Mouse (Mus musculus) lung, adult 2 months (tissue): ENCODE data around the gene Rnf182.

Source experiments
- CTCF ChIP-seq: fragments of 200-500 bp; IDR thresholded peaks from 2 replicates; pipeline ENCODE4 v1.5.1; 2011; ENCODE audit warnings: mild to moderate bottlenecking, low read length, control low read depth; ENCODE audit not compliant: insufficient read depth
- POLR2A ChIP-seq: fragments of 200-500 bp; IDR thresholded peaks from 2 replicates; pipeline ENCODE4 v1.6.1; 2011; ENCODE audit warnings: low read depth, mild to moderate bottlenecking, control low read depth, low read length, borderline replicate concordance; ENCODE audit errors: extremely low read depth

- TF ChIP-seq POLR2A: no peak
- TF ChIP-seq CTCF: no peak
Observed at GRCm38 (mm10) chr13:43582961-43583360, 32.5 kb upstream of the Rnf182 start.
